Mouse (Mus musculus): ENCODE data around the gene Xpa.

DNA sequence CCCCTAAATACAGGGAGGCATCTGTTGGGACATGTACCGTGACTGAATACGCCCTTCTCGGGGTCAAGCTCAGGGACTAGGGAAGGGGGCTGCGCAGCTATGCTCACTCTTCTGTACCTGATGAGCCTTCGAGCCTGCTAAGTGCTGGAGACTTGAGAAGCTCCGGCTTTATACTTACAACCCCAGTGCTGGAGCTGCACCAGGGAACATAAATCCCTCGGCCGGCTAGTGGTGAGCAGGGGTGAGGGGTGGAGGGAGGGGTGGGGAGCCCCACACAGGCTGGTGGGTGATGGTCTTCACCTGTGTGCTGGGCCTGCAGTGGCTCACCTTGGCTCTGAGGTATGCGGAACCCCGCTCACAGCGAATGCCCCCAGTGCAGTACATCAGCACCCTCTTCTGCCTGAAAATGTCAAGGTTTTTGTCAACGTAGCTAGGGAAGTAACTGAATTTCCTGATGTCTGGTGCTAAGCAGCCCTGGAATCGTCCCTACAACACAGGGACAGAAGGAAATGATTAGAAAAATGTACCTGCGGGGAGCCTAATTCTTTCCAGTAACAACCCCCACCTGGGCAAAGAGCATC is 76.5 kb downstream of the Xpa start:
- TF ChIP-seq CTCF (IDR thresholded peaks at IDR 0.05; ENCODE audit: extremely low read depth, insufficient read length, insufficient replicate concordance, low read depth, low read length) (no peak), POLR2A (IDR thresholded peaks at IDR 0.05; ENCODE audit: low read depth, low read length) (no peak)
